32 mouse cellular contexts compared by ENCODE assay signal in the genomic region with DNA sequence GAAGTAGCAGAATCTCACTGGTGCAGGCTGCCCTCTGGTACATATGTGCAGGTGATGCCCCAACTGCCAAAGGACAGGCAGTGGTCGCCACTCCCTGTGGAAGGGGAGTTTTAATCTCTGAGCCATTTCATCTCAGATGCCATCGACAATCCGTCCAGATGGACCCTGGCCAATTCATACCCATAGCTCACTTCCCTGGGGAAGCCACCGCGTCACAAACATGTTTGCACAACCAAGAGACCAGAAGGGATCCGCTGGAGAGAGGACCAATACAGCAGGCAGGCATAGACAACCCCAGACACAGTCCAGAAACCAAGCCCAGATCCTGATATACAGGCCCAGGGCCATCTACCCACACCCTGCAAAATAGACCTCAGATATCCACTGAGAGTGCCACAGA. TPM values are rescaled to one million over a fixed set of nuclear protein-coding genes. Genes with fewer than 3 reads are reported as not detected.
DNase-seq lines count a peak whose midpoint lies in the region; ATAC-seq lines count a peak whose summit lies in the region.
"Had no signal": no experiment of that assay in that cellular context is flagged by ENCODE, and none has a peak within 500 bp of the region (broad histone marks: within the 10 kb centered on the region; RNA-seq: fewer than 3 reads in every experiment).

No protein-coding gene starts in this region.

- H3K36me3 ChIP-seq in kidney, embryonic 14.5 days (ENCODE audit: control insufficient read depth, insufficient read depth, low read length): peaks cover 21% of the 10 kb centered on the region
- peaks cover 15% of the 10 kb centered on the region for H3K36me3 ChIP-seq in midbrain, embryonic 12.5 days
- H3K36me3 ChIP-seq in midbrain, embryonic 15.5 days (replicated peaks): peaks cover 15% of the 10 kb centered on the region; the same call in 1 of the 2 replicates

- 68% methylated on average over 6 of the region's 6 CpGs for WGBS in kidney, embryonic 14.5 days
- WGBS in midbrain, embryonic 12.5 days: 45% methylated on average over 6 of the region's 6 CpGs
- WGBS in midbrain, embryonic 15.5 days: 37% methylated on average over 6 of the region's 6 CpGs

- peaks cover 55% of the 10 kb centered on the region for H3K27me3 ChIP-seq in kidney, embryonic 14.5 days (ENCODE audit: control insufficient read depth, insufficient read depth, low read length)
- H3K27me3 ChIP-seq in midbrain, embryonic 12.5 days: peaks cover 81% of the 10 kb centered on the region
- H3K27me3 ChIP-seq in midbrain, embryonic 15.5 days (replicated peaks): peaks cover 52% of the 10 kb centered on the region

- no peak overlapping the region for H3K4me3 ChIP-seq in kidney, embryonic 14.5 days (ENCODE audit: low read length)
- H3K4me3 ChIP-seq in midbrain, embryonic 12.5 days: no peak overlapping the region
- H3K4me3 ChIP-seq in midbrain, embryonic 15.5 days: no peak overlapping the region
- H3K4me3 ChIP-seq: embryonic facial prominence, embryonic 12.5 days; embryonic facial prominence, embryonic 15.5 days; erythroblast, embryonic 14.5 days; forebrain, embryonic 15.5 days; heart, adult 2 months; hindbrain, embryonic 15.5 days had no signal

- H3K4me1 ChIP-seq in kidney, embryonic 14.5 days (ENCODE audit: control insufficient read depth, insufficient read depth, low read length): peaks cover 10% of the 10 kb centered on the region; the same call in 1 of the 2 replicates
- peaks cover 21% of the 10 kb centered on the region for H3K4me1 ChIP-seq in midbrain, embryonic 12.5 days
- H3K4me1 ChIP-seq in midbrain, embryonic 15.5 days: peaks cover 33% of the 10 kb centered on the region

- no peak overlapping the region for H3K4me2 ChIP-seq in kidney, embryonic 14.5 days (replicated peaks; ENCODE audit: low read depth, low read length)
- peak overlapping the region; percentile 58 for H3K4me2 ChIP-seq in midbrain, embryonic 12.5 days (replicated peaks)
- peak overlapping the region; percentile 25; the same call in 1 of the 2 replicates for H3K4me2 ChIP-seq in midbrain, embryonic 15.5 days
- H3K4me2 ChIP-seq: embryonic facial prominence, embryonic 12.5 days; embryonic facial prominence, embryonic 15.5 days; forebrain, embryonic 12.5 days; forebrain, embryonic 15.5 days; heart, embryonic 11.5 days; hindbrain, embryonic 12.5 days; hindbrain, embryonic 15.5 days had no signal

- no peaks in the 10 kb centered on the region for H3K9me3 ChIP-seq in kidney, embryonic 14.5 days (ENCODE audit: control insufficient read depth, low read length)
- H3K9me3 ChIP-seq in midbrain, embryonic 12.5 days: no peaks in the 10 kb centered on the region
- no peaks in the 10 kb centered on the region for H3K9me3 ChIP-seq in midbrain, embryonic 15.5 days
- H3K9me3 ChIP-seq: embryonic facial prominence, embryonic 12.5 days; embryonic facial prominence, embryonic 15.5 days; forebrain, embryonic 12.5 days; forebrain, embryonic 15.5 days; hindbrain, embryonic 12.5 days; hindbrain, embryonic 15.5 days had no signal

- peak overlapping the region; percentile 23; the same call in 1 of the 2 replicates for H3K9ac ChIP-seq in kidney, embryonic 14.5 days (ENCODE audit: low read depth, low read length)
- no peak overlapping the region for H3K9ac ChIP-seq in midbrain, embryonic 12.5 days (replicated peaks)
- H3K9ac ChIP-seq in midbrain, embryonic 15.5 days: no peak overlapping the region
- H3K9ac ChIP-seq: embryonic facial prominence, embryonic 12.5 days; embryonic facial prominence, embryonic 15.5 days; forebrain, embryonic 12.5 days; forebrain, embryonic 15.5 days; hindbrain, embryonic 12.5 days; hindbrain, embryonic 15.5 days had no signal

- ATAC-seq in kidney, embryonic 14.5 days (ENCODE audit: low FRiP score, low TSS enrichment): no peak
- 0 out of 2 replicates have a peak, but pooled peaks have one; percentile 13 for ATAC-seq in granulocyte monocyte progenitor cell, adult 5-6 weeks (replicated peaks; ENCODE audit: poor library complexity, severe bottlenecking)
- no peak for ATAC-seq in midbrain, embryonic 12.5 days (ENCODE audit: low FRiP score, low read depth)
- ATAC-seq in midbrain, embryonic 15.5 days (replicated peaks): no peak
- ATAC-seq: CD4-positive, CD25-positive, alpha-beta regulatory T cell, adult 4 months; forebrain, embryonic 15.5 days; inflammation-experienced regulatory T-cells, adult 6 months had no signal

- no peak overlapping the region for H3K27ac ChIP-seq in kidney, embryonic 14.5 days (ENCODE audit: low read depth, low read length)
- H3K27ac ChIP-seq in midbrain, embryonic 12.5 days (replicated peaks): no peak overlapping the region
- H3K27ac ChIP-seq in midbrain, embryonic 15.5 days: no peak overlapping the region
- H3K27ac ChIP-seq: embryonic facial prominence, embryonic 12.5 days; embryonic facial prominence, embryonic 15.5 days; forebrain, embryonic 12.5 days; forebrain, embryonic 15.5 days; heart, adult 2 months; hindbrain, embryonic 12.5 days; hindbrain, embryonic 15.5 days had no signal

- no peak for DNase-seq in kidney, adult 9 months
- no peak for DNase-seq in layer of hippocampus, adult 9-11 months
- DNase-seq: adrenal gland, adult 2 months; adrenal gland, postnatal 14 days; cerebellum, adult 11 months; cerebellum, adult 2 months; cerebellum, adult 9-11 months; gastrocnemius, postnatal 25 days; heart, adult 2 months had no signal

RNA-seq across cellular contexts. Expression of a gene that starts 13.8 kb away (rescaled TPM):
- polyA plus RNA-seq in kidney, embryonic 14.5 days (2014; fragmentation: Nextera tagmentation; extraction: Ambion mirVana): not detected in 2 replicates
- not detected in 2 replicates for total RNA-seq in granulocyte monocyte progenitor cell, adult 5-6 weeks (2014; fragmentation: Nextera tagmentation)
- total RNA-seq in granulocyte monocyte progenitor cell, adult 5-6 weeks (2017): not detected in 2 replicates
- 3.6 and 5.9 TPM in 2 replicates for polyA plus RNA-seq in midbrain, embryonic 12.5 days (2016; fragmentation: Nextera tagmentation; extraction: Ambion mirVana)
- polyA plus RNA-seq in midbrain, embryonic 15.5 days (2015; fragmentation: Nextera tagmentation; extraction: Ambion mirVana): 5.0 and 6.4 TPM in 2 replicates
- total RNA-seq: adrenal gland, adult 2 months; adrenal gland, postnatal 14 days; adrenal gland, postnatal 4 days; gastrocnemius, adult 8-10 months; gastrocnemius, postnatal 25 days; heart, adult 2 months; heart, postnatal 25 days; hematopoietic stem cell, adult 5-6 weeks; MEL had no signal
- polyA plus RNA-seq: adrenal gland, adult 2 months; C2C12; CD4-positive, CD25-positive, alpha-beta regulatory T cell, adult 4 months; embryonic facial prominence, embryonic 12.5 days; embryonic facial prominence, embryonic 15.5 days; erythroblast, embryonic 14.5 days; gonadal fat pad, adult 2 months; heart, adult 2 months; heart, embryonic 11.5 days; heart, embryonic 14.5 days; heart, postnatal 0 days; inflammation-experienced regulatory T-cells, adult 6 months had no signal

RNA-seq across cellular contexts. Expression of a gene that starts 27.8 kb away (rescaled TPM):
- polyA plus RNA-seq in kidney, embryonic 14.5 days (2014; fragmentation: Nextera tagmentation; extraction: Ambion mirVana): 67.5 and 91.2 TPM in 2 replicates
- 81.5 and 141 TPM in 2 replicates for total RNA-seq in granulocyte monocyte progenitor cell, adult 5-6 weeks (2014; fragmentation: Nextera tagmentation)
- 36.5 and 50.2 TPM in 2 replicates for total RNA-seq in granulocyte monocyte progenitor cell, adult 5-6 weeks (2017)
- 78.6 and 79.4 TPM in 2 replicates for polyA plus RNA-seq in midbrain, embryonic 12.5 days (2016; fragmentation: Nextera tagmentation; extraction: Ambion mirVana)
- polyA plus RNA-seq in midbrain, embryonic 15.5 days (2015; fragmentation: Nextera tagmentation; extraction: Ambion mirVana): 69.9 and 70.0 TPM in 2 replicates

RNA-seq across cellular contexts. Expression of a gene that starts 33.3 kb away (rescaled TPM):
- 1.5 and 1.6 TPM in 2 replicates for polyA plus RNA-seq in kidney, embryonic 14.5 days (2014; fragmentation: Nextera tagmentation; extraction: Ambion mirVana)
- not detected in 2 replicates for total RNA-seq in granulocyte monocyte progenitor cell, adult 5-6 weeks (2014; fragmentation: Nextera tagmentation)
- total RNA-seq in granulocyte monocyte progenitor cell, adult 5-6 weeks (2017): not detected in 2 replicates
- 0.31 and 0.36 TPM in 2 replicates for polyA plus RNA-seq in midbrain, embryonic 12.5 days (2016; fragmentation: Nextera tagmentation; extraction: Ambion mirVana)
- 0.42 and 0.49 TPM in 2 replicates for polyA plus RNA-seq in midbrain, embryonic 15.5 days (2015; fragmentation: Nextera tagmentation; extraction: Ambion mirVana)
- total RNA-seq: hematopoietic stem cell, adult 5-6 weeks had no signal
- polyA plus RNA-seq: heart, embryonic 14.5 days had no signal

RNA-seq across cellular contexts. Expression of a gene that starts 42.1 kb away (rescaled TPM):
- 129 and 144 TPM in 2 replicates for polyA plus RNA-seq in kidney, embryonic 14.5 days (2014; fragmentation: Nextera tagmentation; extraction: Ambion mirVana)
- total RNA-seq in granulocyte monocyte progenitor cell, adult 5-6 weeks (2014; fragmentation: Nextera tagmentation): 112 and 164 TPM in 2 replicates
- 118 and 121 TPM in 2 replicates for total RNA-seq in granulocyte monocyte progenitor cell, adult 5-6 weeks (2017)
- 111 and 118 TPM in 2 replicates for polyA plus RNA-seq in midbrain, embryonic 12.5 days (2016; fragmentation: Nextera tagmentation; extraction: Ambion mirVana)
- polyA plus RNA-seq in midbrain, embryonic 15.5 days (2015; fragmentation: Nextera tagmentation; extraction: Ambion mirVana): 275 and 289 TPM in 2 replicates

RNA-seq across cellular contexts. Expression of a gene that starts 46.3 kb away (rescaled TPM):
- 2,731 and 3,572 TPM in 2 replicates for polyA plus RNA-seq in kidney, embryonic 14.5 days (2014; fragmentation: Nextera tagmentation; extraction: Ambion mirVana)
- 4,360 and 4,453 TPM in 2 replicates for total RNA-seq in granulocyte monocyte progenitor cell, adult 5-6 weeks (2014; fragmentation: Nextera tagmentation)
- total RNA-seq in granulocyte monocyte progenitor cell, adult 5-6 weeks (2017): 1,417 and 1,663 TPM in 2 replicates
- 1,467 and 1,476 TPM in 2 replicates for polyA plus RNA-seq in midbrain, embryonic 12.5 days (2016; fragmentation: Nextera tagmentation; extraction: Ambion mirVana)
- 1,081 and 1,108 TPM in 2 replicates for polyA plus RNA-seq in midbrain, embryonic 15.5 days (2015; fragmentation: Nextera tagmentation; extraction: Ambion mirVana)
